Mouse (Mus musculus) CH12.LX (cell line): Measurements from ENCODE around the gene Apoc4. TPM values are rescaled to one million over a fixed set of nuclear protein-coding genes. Genes with fewer than 3 reads are reported as not detected.

Source experiments
- DNase-seq: peaks from one replicate; pipeline ENCODE4 v3.0.0-alpha.2; 2013; ENCODE audit errors: extremely low read depth
- H3K27ac ChIP-seq: 2 replicates; pipeline ENCODE4 v1.5.1; 2012; ENCODE audit warnings: low read depth, mild to moderate bottlenecking, control low read depth, moderate library complexity; ENCODE audit not compliant: insufficient read depth
- H3K27me3 ChIP-seq: replicated peaks from 2 replicates; pipeline ENCODE3; 2012; ENCODE audit warnings: inconsistent platforms
- H3K36me3 ChIP-seq, 2 experiments: replicated peaks in 1 of 2; 2 replicates each; pipeline versions ENCODE3 to v1.6.1; 2012; ENCODE audit warnings: inconsistent platforms in 1 of 2, low read length in 1 of 2, mild to moderate bottlenecking in 1 of 2, mixed read lengths in 1 of 2, moderate library complexity in 1 of 2; ENCODE audit not compliant: control insufficient read depth in 1 of 2, insufficient read depth in 1 of 2
- H3K4me1 ChIP-seq, 2 experiments: 2 replicates each; pipeline ENCODE4 v1.6.1; 2012; ENCODE audit warnings: inconsistent platforms in 1 of 2, moderate library complexity in 1 of 2; ENCODE audit not compliant: insufficient read depth in 2 of 2, control insufficient read depth in 1 of 2
- H3K4me2 ChIP-seq: 2 replicates; pipeline ENCODE4 v1.6.1; 2012; ENCODE audit warnings: low read depth, mild to moderate bottlenecking, control low read depth; ENCODE audit not compliant: poor library complexity, insufficient read depth, severe bottlenecking
- H3K4me3 ChIP-seq, 3 experiments: fragments of 150-350 bp in 1 of 3; sonication (generic) in 1 of 3; replicated peaks in 1 of 3; 2 replicates each; pipeline versions ENCODE3 to v1.5.1; 2011 to 2012; ENCODE audit warnings: low read depth in 2 of 3, low read length in 2 of 3, mild to moderate bottlenecking in 2 of 3, moderate library complexity in 2 of 3, control low read depth in 1 of 3, improper control_type of control experiment in 1 of 3, inconsistent platforms in 1 of 3, mixed read lengths in 1 of 3; ENCODE audit not compliant: poor library complexity in 1 of 3
- H3K79me2 ChIP-seq: replicated peaks from 2 replicates; pipeline ENCODE4 v1.6.1; 2012; ENCODE audit warnings: mild to moderate bottlenecking, moderate library complexity; ENCODE audit not compliant: control insufficient read depth, poor library complexity, insufficient read depth, severe bottlenecking; ENCODE audit errors: extremely low read depth
- H3K9ac ChIP-seq: 2 replicates; pipeline ENCODE4 v1.6.1; 2012; ENCODE audit warnings: low read depth, mild to moderate bottlenecking, control low read depth, moderate library complexity; ENCODE audit not compliant: insufficient read depth
- H3K9me3 ChIP-seq: replicated peaks from 2 replicates; pipeline ENCODE3; 2012; ENCODE audit warnings: low read length, inconsistent platforms, mixed read lengths
- BHLHE40 ChIP-seq: IDR thresholded peaks from 2 replicates; pipeline ENCODE4 v1.6.1; 2011; ENCODE audit warnings: mild to moderate bottlenecking, low read depth, low read length, improper control_type of control experiment
- CTCF ChIP-seq, 2 experiments: IDR thresholded peaks in 1 of 2; conservative IDR thresholded peaks in 1 of 2; 2 replicates each; pipeline ENCODE4 v1.5.1; 2011 to 2012; ENCODE audit warnings: low read depth in 2 of 2, low read length in 2 of 2, improper control_type of control experiment in 1 of 2, inconsistent platforms in 1 of 2, mild to moderate bottlenecking in 1 of 2, moderate library complexity in 1 of 2
- HCFC1 ChIP-seq: IDR thresholded peaks from 2 replicates; pipeline ENCODE4 v1.6.1; 2012; ENCODE audit warnings: low read depth, mild to moderate bottlenecking, inconsistent platforms, low read length, improper control_type of control experiment
- IRF4 ChIP-seq: IDR thresholded peaks from 2 replicates; pipeline ENCODE4 v1.6.1; 2014; ENCODE audit warnings: low read depth, mild to moderate bottlenecking, inconsistent platforms, low read length, improper control_type of control experiment
- KAT2A ChIP-seq: IDR thresholded peaks from 2 replicates; pipeline ENCODE4 v1.6.1; 2012; ENCODE audit warnings: low read length, improper control_type of control experiment, inconsistent platforms; ENCODE audit not compliant: insufficient replicate concordance
- MAFK ChIP-seq: IDR thresholded peaks from 2 replicates; pipeline ENCODE4 v1.6.1; 2011; ENCODE audit warnings: low read length, improper control_type of control experiment; ENCODE audit not compliant: insufficient replicate concordance
- MAZ ChIP-seq: IDR thresholded peaks from 2 replicates; pipeline ENCODE4 v1.6.1; 2012; ENCODE audit warnings: low read depth, mild to moderate bottlenecking, inconsistent platforms, low read length, improper control_type of control experiment, moderate library complexity
- MEF2A ChIP-seq: IDR thresholded peaks from 2 replicates; pipeline ENCODE4 v1.6.1; 2014; ENCODE audit warnings: low read depth, mild to moderate bottlenecking, inconsistent platforms, low read length, improper control_type of control experiment, borderline replicate concordance
- MYC ChIP-seq: IDR thresholded peaks from 2 replicates; pipeline ENCODE4 v1.6.1; 2011; ENCODE audit warnings: low read depth, mild to moderate bottlenecking, improper control_type of control experiment, low read length
- POLR2A ChIP-seq: IDR thresholded peaks from 2 replicates; pipeline ENCODE4 v1.6.1; 2011; ENCODE audit warnings: low read depth, mild to moderate bottlenecking, improper control_type of control experiment, low read length
- POLR2AphosphoS2 ChIP-seq: IDR thresholded peaks from 2 replicates; pipeline ENCODE4 v1.6.1; 2011; ENCODE audit warnings: low read depth, low read length, improper control_type of control experiment
- RAD21 ChIP-seq: IDR thresholded peaks from 2 replicates; pipeline ENCODE4 v1.6.1; 2011; ENCODE audit warnings: low read depth, mild to moderate bottlenecking, low read length, improper control_type of control experiment, moderate library complexity
- RCOR1 ChIP-seq: conservative IDR thresholded peaks from 2 replicates; pipeline ENCODE4 v1.6.1; 2012; ENCODE audit warnings: low read depth, mild to moderate bottlenecking, inconsistent platforms, low read length, improper control_type of control experiment
- SIN3A ChIP-seq: IDR thresholded peaks from 2 replicates; pipeline ENCODE4 v1.6.1; 2012; ENCODE audit warnings: low read length, improper control_type of control experiment, inconsistent platforms
- SMC3 ChIP-seq: IDR thresholded peaks from 2 replicates; pipeline ENCODE4 v1.6.1; 2011; ENCODE audit warnings: low read depth, low read length, improper control_type of control experiment
- TCF12 ChIP-seq: IDR thresholded peaks from 2 replicates; pipeline ENCODE4 v1.6.1; 2014; ENCODE audit warnings: low read depth, mild to moderate bottlenecking, inconsistent platforms, low read length, improper control_type of control experiment
- UBTF ChIP-seq: IDR thresholded peaks from 2 replicates; pipeline ENCODE4 v1.6.1; 2012; ENCODE audit warnings: low read depth, mild to moderate bottlenecking, inconsistent platforms, low read length, improper control_type of control experiment, moderate library complexity
- USF1 ChIP-seq: IDR thresholded peaks from 2 replicates; pipeline ENCODE4 v1.6.1; 2014; ENCODE audit warnings: low read depth, mild to moderate bottlenecking, inconsistent platforms, low read length, improper control_type of control experiment
- ZKSCAN1 ChIP-seq: IDR thresholded peaks from 2 replicates; pipeline ENCODE4 v1.6.1; 2012; ENCODE audit warnings: low read depth, inconsistent platforms, low read length, improper control_type of control experiment, borderline replicate concordance
- ZNF384 ChIP-seq: IDR thresholded peaks from 2 replicates; pipeline ENCODE4 v1.6.1; 2012; ENCODE audit warnings: low read depth, low read length, improper control_type of control experiment, inconsistent platforms
- dilution Hi-C: fragments of 300-500 bp; cut with MboI; formaldehyde crosslinking; loops from 2 replicates; pipeline ENCODE4 v1.14.3; 2020; ENCODE audit warnings: low sequenced_read_pairs; ENCODE audit not compliant: extremely low pct_unique_long_range_greater_than_20kb, extremely low pct_ligation_motif_present
- in situ Hi-C: fragments of 300-500 bp; cut with MboI; formaldehyde crosslinking; loops from 3 replicates; pipeline ENCODE4 v1.14.3; 2019; ENCODE audit warnings: low sequenced_read_pairs, low pct_ligation_motif_present, low pct_unique_long_range_greater_than_20kb, mixed read lengths
- polyA plus RNA-seq: library from polyadenylated mRNA; unstranded; fragments of >175 nt; gene quantifications from 2 replicates; pipeline ENCODE4 v1.2.1, GENCODE M21; 2012; ENCODE audit warnings: low read depth; ENCODE audit not compliant: insufficient read length
- total RNA-seq, 2 experiments: library from RNA; depleted of rRNA; stranded (reverse); fragments of 300-350 nt in 1 of 2; fragments of >200 nt in 1 of 2; gene quantifications; 2 replicates each; pipeline ENCODE4 v1.2.3; 2012 to 2014

Apoc4 gene
- total and polyA plus RNA-seq, 3 experiments, result not detected

- H3K27ac ChIP-seq, result no peak overlapping the region
- TF ChIP-seq CTCF (conservative IDR thresholded peaks at IDR 0.05 in 1 of 2, IDR thresholded peaks at IDR 0.05 in 1 of 2; ENCODE audit: low read depth in 2 of 2, low read length in 2 of 2) (no peak), HCFC1 (no peak), ZKSCAN1 (no peak), MYC (no peak)
- no peaks in the 10 kb centered on the region for H3K9me3 ChIP-seq
- H3K36me3 ChIP-seq, result peaks cover 62 to 83% of the 10 kb centered on the region in 2 experiments
- no peak overlapping the region for H3K4me2 ChIP-seq
- H3K4me3 ChIP-seq, result no peak overlapping the region
- dilution Hi-C loops (no loop called here), in situ Hi-C loops (no loop called here)
- H3K79me2 ChIP-seq, result no peaks in the 10 kb centered on the region
- no peaks in the 10 kb centered on the region for H3K27me3 ChIP-seq
- H3K9ac ChIP-seq, result no peak overlapping the region
- peaks cover 6 to 26% of the 10 kb centered on the region in 2 experiments; a peak in 3 of 4 replicates for H3K4me1 ChIP-seq
- DNase-seq, result no peak
These were observed 23.2 kb upstream of the Apoc4 start for GRCm38 (mm10) chr7:19704475-19704874.

GRCm38 (mm10) chr7:19702859-19703555 lies 21.7 kb upstream of the Apoc4 start:
- no peak overlapping the region for H3K4me3 ChIP-seq
- H3K4me2 ChIP-seq, result no peak overlapping the region
- peaks cover 55 to 81% of the 10 kb centered on the region in 2 experiments for H3K36me3 ChIP-seq
- H3K27ac ChIP-seq, result no peak overlapping the region
- no peaks in the 10 kb centered on the region for H3K79me2 ChIP-seq
- H3K9ac ChIP-seq, result no peak overlapping the region
- no peaks in the 10 kb centered on the region for H3K9me3 ChIP-seq
- H3K4me1 ChIP-seq, result peaks cover 6 to 35% of the 10 kb centered on the region in 2 experiments; a peak in 3 of 4 replicates
- in situ Hi-C loops, result no loop called here
- dilution Hi-C loops, result no loop called here
- no peak for DNase-seq
- no peaks in the 10 kb centered on the region for H3K27me3 ChIP-seq
- no peak for TF ChIP-seq BHLHE40
- no peak for TF ChIP-seq MAZ
- TF ChIP-seq TCF12, result no peak
- no peak for TF ChIP-seq SIN3A
- TF ChIP-seq MAFK, result no peak
- TF ChIP-seq KAT2A, result no peak
- TF ChIP-seq, all 38 proteins: peak for 0

- no peak overlapping the region for H3K27ac ChIP-seq
- peaks cover 6 to 35% of the 10 kb centered on the region in 2 experiments; a peak in 3 of 4 replicates for H3K4me1 ChIP-seq
- H3K27me3 ChIP-seq, result no peaks in the 10 kb centered on the region
- H3K4me2 ChIP-seq, result no peak overlapping the region
- TF ChIP-seq ZNF384, result peak; percentile 52
- TF ChIP-seq UBTF, result no peak
- no peak for TF ChIP-seq POLR2AphosphoS2
- TF ChIP-seq MAFK, result no peak
- TF ChIP-seq RCOR1, result no peak
- TF ChIP-seq SMC3, result peak; percentile 59
- TF ChIP-seq HCFC1, result no peak
- TF ChIP-seq POLR2A, result peak; percentile 5; the same call in 1 of the 2 replicates
- no peak for TF ChIP-seq MYC
- TF ChIP-seq IRF4, result peak; percentile 10; the same call in 1 of the 2 replicates
- TF ChIP-seq SIN3A, result no peak
- no peak for TF ChIP-seq MEF2A
- TF ChIP-seq USF1, result no peak
- peak; percentile 16 to 70; a peak in 2 of 4 replicates for TF ChIP-seq CTCF (conservative IDR thresholded peaks at IDR 0.05 in 1 of 2, IDR thresholded peaks at IDR 0.05 in 1 of 2; ENCODE audit: low read depth in 2 of 2, low read length in 2 of 2)
- no peak for TF ChIP-seq KAT2A
- TF ChIP-seq RAD21, result peak; percentile 48
- in situ Hi-C loops, result no loop called here
- peaks cover 54 to 84% of the 10 kb centered on the region in 2 experiments for H3K36me3 ChIP-seq
- DNase-seq, result peak; percentile 63
- H3K4me3 ChIP-seq, result no peak overlapping the region
- no peak overlapping the region for H3K9ac ChIP-seq
- no peaks in the 10 kb centered on the region for H3K79me2 ChIP-seq
- peaks cover 5% of the 10 kb centered on the region for H3K9me3 ChIP-seq
- dilution Hi-C loops, result no loop called here
These were observed 19.9 kb upstream of the Apoc4 start for GRCm38 (mm10) chr7:19701069-19701761.
